Mouse (Mus musculus) T-helper 1 cell (primary cell): ENCODE data around the gene Olfr449.

Source experiments
- in situ Hi-C: fragments of 300-600 bp; cut with MboI, MseI; formaldehyde crosslinking; loops from one replicate; pipeline ENCODE4 v1.15.1; 2025; ENCODE audit warnings: high pct_unique_total_duplicates

Gene Olfr449

DNA sequence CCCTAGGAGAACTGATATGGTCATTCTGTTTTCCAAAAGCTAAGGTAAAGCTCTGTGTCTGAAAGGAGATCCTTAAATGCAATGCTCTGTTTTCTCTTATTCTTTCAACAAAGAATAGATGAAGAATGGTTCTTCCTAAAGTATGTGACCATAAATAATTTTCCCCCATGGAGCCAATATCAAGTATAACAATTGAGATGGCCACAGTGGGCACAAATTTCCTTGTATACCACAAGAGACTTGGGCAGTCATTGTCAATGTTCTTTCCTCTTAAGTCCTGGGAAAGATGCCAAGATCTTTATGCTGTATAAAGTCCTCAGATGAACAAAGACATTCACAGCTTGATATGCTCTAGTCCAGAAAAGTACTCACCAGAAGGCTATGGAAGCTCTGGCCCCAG, at the start of gene Olfr449:
TSS of gene Olfr449 (plus strand) at position 301 of the 400 bp plus-strand sequence.
- in situ Hi-C loops: loop anchor here (5.0 kb wide), 1 partner anchor 53 kb away; no protein-coding TSS in a partner anchor

DNA sequence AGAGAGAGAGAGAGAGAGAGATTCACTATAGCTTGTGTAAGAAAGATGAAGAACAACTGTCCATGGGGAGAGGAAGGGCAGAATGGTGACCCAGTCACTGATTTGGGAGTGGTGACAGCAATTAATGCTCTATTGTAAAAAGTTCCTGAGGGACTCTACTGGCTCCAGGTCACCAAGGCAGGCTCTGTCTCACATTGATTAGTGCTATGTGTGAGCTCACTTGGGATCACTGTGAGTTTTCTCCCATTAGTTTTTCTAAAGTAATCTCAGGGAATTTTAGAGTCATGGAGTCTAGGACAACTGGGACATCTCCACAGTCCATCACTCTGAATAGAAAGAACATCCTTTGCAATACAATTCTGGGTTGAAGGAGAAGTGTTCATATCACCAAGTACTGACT, 49.4 kb upstream of the Olfr449 start, which contains the start of gene Olfr452:
TSS of gene Olfr452 (plus strand) at position 301 of the 400 bp plus-strand sequence.
- in situ Hi-C loops: no loop called here

DNA sequence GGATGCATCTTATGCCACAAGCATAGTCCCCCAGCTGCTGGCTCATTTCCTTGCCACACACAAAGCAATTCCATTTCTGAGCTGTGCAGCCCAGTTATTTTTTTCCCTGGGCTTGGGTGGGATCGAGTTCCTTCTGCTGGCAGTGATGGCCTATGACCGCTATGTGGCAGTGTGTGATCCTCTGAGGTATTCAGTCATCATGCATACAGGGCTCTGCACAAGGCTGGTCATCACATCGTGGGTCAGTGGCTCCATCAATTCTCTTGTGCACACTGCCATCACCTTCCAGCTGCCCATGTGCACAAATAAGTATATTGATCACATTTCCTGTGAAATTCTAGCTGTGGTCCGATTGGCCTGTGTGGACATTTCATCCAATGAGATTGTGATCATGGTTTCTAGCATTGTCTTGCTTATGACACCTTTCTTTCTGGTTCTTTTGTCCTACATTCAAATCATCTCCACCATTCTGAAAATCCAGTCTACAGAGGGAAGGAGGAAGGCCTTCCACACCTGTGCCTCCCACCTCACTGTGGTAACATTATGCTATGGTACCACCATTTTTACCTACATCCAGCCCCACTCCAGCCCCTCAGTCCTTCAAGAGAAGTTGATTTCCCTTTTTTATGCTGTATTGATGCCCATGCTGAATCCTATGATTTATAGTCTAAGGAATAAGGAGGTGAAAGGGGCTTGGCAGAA, 43.8 kb upstream of the Olfr449 start:
- in situ Hi-C loops: no loop called here

DNA sequence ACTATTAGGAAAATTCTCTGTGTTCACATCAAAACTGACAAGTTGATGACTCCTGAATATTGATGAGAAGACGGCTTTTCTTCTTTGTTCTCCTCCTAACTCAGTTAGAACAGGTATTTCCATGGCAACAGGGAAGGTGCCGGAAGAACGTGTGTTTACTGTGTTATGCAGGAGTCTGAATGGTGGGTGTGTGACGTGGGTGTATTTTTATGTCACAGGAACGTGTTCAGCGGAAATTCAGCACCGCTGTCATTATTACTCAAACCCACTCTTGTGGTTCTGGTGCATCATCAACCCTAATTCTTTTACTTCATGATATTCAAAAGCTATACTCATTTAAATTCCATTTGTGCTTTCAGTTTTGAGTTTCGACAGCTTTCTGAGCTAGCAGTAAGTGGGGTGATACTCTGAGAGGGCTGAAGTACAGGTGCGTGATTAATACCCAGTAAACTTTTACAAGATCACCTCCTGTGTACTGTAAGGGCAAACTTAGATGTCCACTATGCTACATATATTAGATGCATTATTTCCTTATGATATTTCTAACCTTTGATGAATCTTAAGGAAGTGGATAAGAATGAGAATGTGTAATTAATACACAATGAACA, 43.1 kb upstream of the Olfr449 start:
- in situ Hi-C loops: no loop called here

DNA sequence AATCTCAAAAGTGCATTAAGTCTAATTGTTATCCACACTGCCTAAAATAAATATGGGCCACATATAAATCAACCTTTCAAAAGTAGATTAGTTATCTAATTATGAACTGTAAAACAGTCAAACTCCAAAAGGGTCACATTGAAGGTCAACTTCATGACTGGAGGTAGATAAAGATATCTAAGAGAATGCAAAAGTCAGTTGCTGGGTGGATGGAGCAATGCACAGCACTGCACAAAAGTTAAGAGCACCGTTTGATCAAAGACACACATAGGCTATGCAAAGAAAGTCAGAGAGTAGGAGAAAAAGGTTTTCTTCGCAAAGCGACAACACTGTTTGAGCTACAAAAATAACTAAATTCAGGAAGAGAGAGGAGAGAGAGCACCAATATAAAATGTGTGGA, 39.2 kb upstream of the Olfr449 start:
- in situ Hi-C loops: no loop called here

DNA sequence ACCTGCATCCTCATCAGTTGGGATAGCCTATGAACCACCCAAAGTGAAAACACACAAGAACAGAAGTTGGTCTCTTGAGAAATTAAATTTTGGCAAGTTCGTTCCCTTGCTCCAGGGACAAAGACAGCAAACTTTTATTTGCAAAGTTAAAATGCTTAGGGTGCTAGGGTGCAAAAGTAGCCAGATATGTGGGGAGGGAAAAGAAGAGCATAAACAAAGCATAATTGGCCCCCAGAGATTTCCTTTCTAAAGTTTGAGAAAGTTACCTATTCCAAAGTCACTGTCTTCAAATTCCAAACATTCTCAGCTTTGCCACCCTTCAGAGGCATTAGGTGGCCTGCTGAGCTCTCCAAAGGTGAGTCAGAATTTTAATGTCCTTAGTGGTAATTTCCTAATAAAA, 22.5 kb upstream of the Olfr449 start, which contains the start of gene Olfr450:
TSS of gene Olfr450 (plus strand) at position 301 of the 400 bp plus-strand sequence.
- in situ Hi-C loops: no loop called here

DNA sequence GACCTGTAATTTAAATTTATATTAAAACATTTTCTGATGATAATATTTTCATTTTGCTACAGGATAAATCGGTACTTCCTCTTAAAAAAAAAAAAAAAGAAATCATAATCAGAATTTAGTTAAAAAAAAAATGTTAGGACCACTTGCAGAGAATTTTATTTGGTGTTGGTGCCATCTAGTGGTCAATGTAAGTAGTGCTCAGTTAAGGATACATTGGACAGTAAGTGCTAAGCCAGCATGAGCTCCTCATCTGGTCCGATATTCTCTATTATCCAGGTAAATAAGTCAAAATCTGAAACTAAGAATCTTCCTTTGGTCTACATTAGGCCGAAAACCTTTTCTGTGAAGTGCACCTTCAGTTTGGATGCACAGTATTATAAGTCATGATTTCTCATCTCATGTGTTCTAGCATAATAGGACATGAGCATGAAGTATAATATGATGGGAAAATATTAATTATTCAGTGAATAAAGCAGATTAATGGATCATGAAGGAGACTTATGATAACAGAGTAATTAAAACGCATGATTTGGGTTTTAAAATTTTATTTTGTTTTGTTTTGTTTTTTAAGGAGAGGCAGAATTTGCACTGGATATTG, 26.1 kb downstream of the Olfr449 start:
- in situ Hi-C loops: loop anchor here (10.0 kb wide), 1 partner anchor 636 kb away; no protein-coding TSS in a partner anchor

DNA sequence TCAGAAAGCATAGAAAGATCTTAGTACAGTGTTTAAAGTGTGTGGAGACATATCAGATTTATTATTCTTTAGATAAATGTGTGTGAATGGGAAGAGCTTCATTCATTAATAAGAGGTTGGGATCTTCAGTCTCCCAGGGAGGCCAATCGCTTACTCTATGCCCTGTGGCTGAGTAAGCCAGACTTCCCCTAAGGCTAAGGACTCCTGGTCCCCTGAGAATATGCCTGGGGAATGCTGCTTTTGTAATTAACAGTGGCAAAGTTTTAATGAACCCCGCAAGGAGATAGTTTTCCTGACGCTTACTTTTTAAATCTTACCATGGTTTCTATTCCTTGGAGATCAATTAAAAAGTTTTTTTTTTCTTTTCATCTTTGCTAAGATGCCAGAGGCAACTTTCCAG, 35.5 kb downstream of the Olfr449 start:
- in situ Hi-C loops: loop anchor here (10.0 kb wide), 1 partner anchor 645 kb away; no protein-coding TSS in a partner anchor

DNA sequence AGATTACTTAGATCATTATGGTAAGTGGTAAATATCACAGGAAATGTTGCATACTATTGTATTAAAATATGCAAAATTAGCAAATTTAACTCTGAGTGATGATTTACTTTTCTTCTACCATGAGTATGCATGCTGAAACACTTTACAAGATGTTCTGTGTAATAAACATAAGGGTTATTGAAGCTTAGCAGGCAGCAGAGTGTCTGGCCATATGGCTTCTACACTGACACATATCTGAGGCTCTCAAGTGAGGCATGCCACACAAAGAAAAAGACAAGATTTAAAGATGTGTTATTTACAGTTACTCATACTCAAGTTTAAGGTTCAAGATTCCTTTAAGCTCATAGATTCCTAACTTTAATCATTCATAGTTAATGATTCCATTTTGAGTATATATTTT, 42.1 kb downstream of the Olfr449 start:
- in situ Hi-C loops: no loop called here
